Mouse (Mus musculus) gastrocnemius, adult 2 months (tissue): Measurements from ENCODE around the gene Coa4. TPM values are rescaled to one million over a fixed set of nuclear protein-coding genes. Genes with fewer than 3 reads are reported as not detected.

Experiments used
- DNase-seq: peaks from one replicate; pipeline ENCODE4 v3.0.0; 2022
- H3K27ac ChIP-seq: fragments of 200-600 bp; 2 replicates; pipeline ENCODE4 v1.8.1; 2022; ENCODE audit warnings: mild to moderate bottlenecking
- H3K4me3 ChIP-seq: fragments of 200-600 bp; 2 replicates; pipeline ENCODE4 v1.8.1; 2022; ENCODE audit warnings: mild to moderate bottlenecking, moderate library complexity
- CTCF ChIP-seq: fragments of 200-600 bp; IDR thresholded peaks from 2 replicates; pipeline ENCODE4 v1.8.1; 2022; ENCODE audit warnings: antibody characterized with exemption, mild to moderate bottlenecking, moderate library complexity
- intact Hi-C: fragments of 180-260 bp; cut with DNase I; formaldehyde crosslinking; loops from one replicate; pipeline ENCODE4 v1.15.1; 2025
- total RNA-seq, 2 experiments: library from RNA; stranded (reverse); gene quantifications; 2 replicates each; pipeline ENCODE4 v1.2.3; 2021

Gene Coa4
- total RNA-seq, 2 experiments from 2014 or later, result 11.4 to 13.2 TPM

DNA sequence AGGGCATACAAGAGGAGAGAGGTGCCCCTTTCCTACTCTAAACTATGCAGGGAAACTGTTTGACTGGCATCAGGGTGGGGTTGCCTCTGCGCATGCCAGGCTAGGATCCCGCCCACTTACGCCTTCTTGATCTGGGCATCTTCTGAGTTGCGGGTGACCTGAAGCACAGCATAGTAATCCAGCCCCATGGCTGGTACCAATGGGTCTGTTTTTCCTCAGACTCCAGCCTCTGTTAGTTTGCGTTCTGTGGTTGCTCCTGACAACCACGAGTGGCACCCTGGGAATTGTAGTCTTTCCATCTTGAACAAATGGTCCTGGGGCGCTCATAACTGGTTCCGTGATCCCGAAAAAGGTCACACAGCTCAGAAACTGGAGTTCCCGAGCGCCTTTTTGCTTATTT is 22.3 kb upstream of the Coa4 start, which contains the start of gene Dnajb13:
Gene Dnajb13 (minus strand): TSS at position 388 of the 400 bp plus-strand sequence.
- no peak within 1 kb of the TSS for H3K4me3 ChIP-seq
- intact Hi-C loops, result no loop called here
- TF ChIP-seq CTCF, result no peak
- peak; percentile 9 for DNase-seq
- no peak within 1 kb of the TSS for H3K27ac ChIP-seq

DNA sequence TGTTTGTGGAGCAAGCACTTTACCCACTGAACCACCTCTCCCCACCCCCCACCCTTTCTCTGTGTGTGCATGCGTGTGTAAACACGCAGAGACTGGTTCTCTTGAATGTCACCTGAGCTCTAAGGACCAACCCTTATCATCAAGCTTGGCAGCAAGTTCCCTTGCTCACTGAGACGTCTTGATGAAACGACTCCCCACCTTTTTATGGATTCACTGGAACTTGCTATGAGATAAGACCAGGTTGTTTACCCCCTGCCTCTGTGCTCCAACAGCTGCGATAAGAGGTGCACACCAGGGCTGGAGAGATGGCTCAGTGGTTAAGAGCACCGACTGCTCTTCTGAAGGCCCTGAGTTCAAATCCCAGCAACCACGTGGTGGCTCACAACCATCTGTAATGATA is 16.7 kb upstream of the Coa4 start:
- intact Hi-C loops, result loop anchor here (2.0 to 10.0 kb wide), 3 partner anchors 117 to 275 kb away; partner anchors contain the start of gene Plekhb1
- DNase-seq, result no peak
- Histone ChIP-seq H3K27ac (no peak overlapping the region), H3K4me3 (no peak overlapping the region)
- TF ChIP-seq CTCF, result no peak

DNA sequence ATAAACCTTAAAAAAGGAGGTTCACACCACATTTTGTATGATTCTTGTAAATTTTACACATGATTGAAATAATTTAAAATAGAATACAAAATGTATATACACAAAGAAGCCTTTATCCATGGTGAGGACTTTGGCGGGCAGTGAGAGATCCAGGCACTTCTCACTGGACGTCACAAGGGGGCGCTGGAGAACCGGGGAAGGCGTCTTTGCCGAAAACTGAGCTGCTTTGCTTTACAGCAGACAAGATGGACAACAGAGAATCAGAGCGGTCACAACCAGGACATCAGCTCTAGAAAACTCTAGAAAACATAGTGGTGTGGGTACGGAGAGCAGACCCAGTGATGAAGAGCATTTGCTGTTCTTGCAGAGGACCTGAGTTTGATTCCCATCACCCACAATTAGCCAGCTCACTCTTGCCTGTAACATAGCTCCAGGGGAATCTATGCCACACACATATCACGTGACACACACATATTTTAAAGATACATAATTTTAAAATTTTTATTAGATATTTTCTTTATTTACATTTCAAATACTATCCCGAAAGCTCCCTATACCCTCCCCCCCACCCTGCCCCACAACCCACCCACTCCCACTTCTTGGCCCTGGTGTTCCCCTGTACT is 16.1 kb upstream of the Coa4 start:
- peak overlapping the region; percentile 26; the same call in 1 of the 2 replicates for H3K4me3 ChIP-seq
- DNase-seq, result peak; percentile 88
- peak; percentile 99 for TF ChIP-seq CTCF
- no peak overlapping the region for H3K27ac ChIP-seq
- intact Hi-C loops, result loop anchor here (2.0 to 10.0 kb wide), 3 partner anchors 116 to 274 kb away; partner anchors contain the start of gene Plekhb1

DNA sequence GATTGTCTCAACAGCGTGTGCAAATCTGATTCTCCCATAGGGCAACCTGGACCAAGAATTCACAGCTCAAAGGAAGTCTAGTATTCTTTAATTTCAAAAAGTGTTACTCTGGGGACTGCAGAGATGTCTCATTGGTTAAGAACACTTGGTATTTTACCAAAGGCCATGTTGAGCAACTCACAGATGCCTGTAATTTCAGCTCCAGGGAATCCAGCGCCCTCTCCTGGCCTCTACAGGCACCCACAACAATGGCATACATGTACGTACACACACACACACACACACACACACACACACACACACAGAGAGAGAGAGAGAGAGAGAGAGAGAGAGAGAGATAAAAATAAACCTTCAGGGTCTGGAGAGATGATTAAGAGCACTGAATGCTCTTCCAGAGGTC is 14.6 kb upstream of the Coa4 start:
- no peak for TF ChIP-seq CTCF
- intact Hi-C loops, result loop anchor here (10.0 kb wide), 1 partner anchor 273 kb away; no protein-coding TSS in a partner anchor

DNA sequence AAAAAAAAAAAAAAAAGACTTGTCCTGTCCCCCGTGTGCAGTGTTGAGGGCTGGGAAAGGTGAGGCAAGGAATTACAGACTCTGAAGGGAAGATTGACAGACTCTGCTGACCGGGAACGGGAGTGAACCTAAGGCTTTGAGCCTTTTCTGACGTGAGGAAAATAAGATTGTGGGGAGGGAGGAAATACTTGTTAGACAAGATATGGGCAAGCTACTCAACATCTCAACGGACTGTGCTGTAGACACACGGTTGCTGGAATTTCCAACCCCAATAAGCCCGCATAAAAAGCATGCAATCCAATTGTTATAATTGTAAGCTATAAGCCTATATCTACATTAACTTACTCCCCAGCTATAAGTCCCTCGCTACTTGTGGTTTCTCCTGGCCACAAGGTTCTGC is 12.2 kb upstream of the Coa4 start:
- no peak for DNase-seq
- H3K4me3 ChIP-seq, result no peak overlapping the region
- intact Hi-C loops, result loop anchor here (10.0 kb wide), 1 partner anchor 270 kb away; no protein-coding TSS in a partner anchor
- TF ChIP-seq CTCF, result no peak
- H3K27ac ChIP-seq, result no peak overlapping the region

More for the DNA sequence above, 14.6 kb upstream of the Coa4 start:
- H3K27ac ChIP-seq, result no peak overlapping the region
- H3K4me3 ChIP-seq, result no peak overlapping the region
- DNase-seq, result peak; percentile 5

DNA sequence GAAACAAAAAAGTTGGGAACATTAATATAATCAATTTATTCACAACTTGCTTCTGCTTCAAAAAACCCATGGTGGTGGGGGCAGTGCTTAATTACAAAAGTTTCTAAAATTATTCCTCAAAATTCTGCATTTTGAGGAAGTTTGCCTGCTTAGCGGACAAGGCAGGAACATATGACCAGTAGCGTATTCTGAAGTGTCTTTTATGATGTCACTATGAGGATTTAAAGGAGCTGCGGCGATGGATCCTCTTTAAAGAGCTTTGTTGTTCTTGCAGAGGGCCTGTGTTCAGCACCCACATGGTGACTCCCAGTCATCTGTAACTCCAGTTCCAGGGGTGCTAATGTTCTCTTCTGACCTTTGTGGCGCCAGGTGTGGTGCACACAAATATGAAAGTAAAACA is 6.1 kb upstream of the Coa4 start:
- intact Hi-C loops, result no loop called here
- no peak overlapping the region for H3K4me3 ChIP-seq
- H3K27ac ChIP-seq, result no peak overlapping the region
- no peak for DNase-seq
- no peak for TF ChIP-seq CTCF

DNA sequence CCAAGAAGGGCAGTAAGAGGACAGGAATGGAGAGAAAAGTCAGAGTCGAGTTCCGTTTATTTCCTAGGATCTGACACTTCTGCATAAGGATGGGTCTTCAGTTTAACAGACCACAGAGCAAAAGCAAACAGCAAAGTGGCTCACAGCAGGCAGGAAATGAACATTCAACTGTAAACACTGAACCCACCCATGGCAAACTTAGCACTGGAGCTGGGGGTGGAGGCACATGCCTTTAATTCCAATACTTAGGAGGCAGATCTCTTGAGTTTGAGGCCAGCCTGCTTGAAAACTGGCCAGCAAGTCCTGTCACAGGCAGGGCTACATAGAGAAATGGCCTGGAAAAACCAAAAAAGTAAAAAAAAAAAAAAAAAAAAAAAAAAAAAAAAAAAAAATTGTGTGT is 3.4 kb upstream of the Coa4 start:
- no peak for TF ChIP-seq CTCF
- intact Hi-C loops, result no loop called here
- DNase-seq, result no peak
- Histone ChIP-seq H3K27ac (no peak overlapping the region), H3K4me3 (no peak overlapping the region)

DNA sequence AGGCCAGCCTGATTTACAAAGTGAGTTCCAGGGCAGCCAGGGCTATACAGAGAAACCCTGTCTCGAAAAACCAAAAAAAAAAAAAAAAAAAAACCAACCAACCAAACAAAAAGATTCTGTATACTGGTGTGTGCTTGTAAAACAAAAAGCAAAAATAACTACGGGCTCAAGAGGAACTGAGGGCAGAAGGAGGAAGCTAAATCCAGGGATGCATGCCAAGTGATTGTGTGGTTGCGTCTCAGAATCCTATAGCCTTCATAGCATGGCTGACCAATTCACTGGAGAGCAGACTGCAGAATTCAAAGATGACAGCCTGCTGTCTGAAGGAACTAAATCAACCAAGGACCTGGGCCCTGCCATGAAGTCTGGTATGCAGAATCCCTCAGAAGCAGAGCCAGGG is 2.7 kb upstream of the Coa4 start:
- intact Hi-C loops, result no loop called here
- DNase-seq, result no peak
- Histone ChIP-seq H3K27ac (no peak overlapping the region), H3K4me3 (no peak overlapping the region)
- no peak for TF ChIP-seq CTCF

DNA sequence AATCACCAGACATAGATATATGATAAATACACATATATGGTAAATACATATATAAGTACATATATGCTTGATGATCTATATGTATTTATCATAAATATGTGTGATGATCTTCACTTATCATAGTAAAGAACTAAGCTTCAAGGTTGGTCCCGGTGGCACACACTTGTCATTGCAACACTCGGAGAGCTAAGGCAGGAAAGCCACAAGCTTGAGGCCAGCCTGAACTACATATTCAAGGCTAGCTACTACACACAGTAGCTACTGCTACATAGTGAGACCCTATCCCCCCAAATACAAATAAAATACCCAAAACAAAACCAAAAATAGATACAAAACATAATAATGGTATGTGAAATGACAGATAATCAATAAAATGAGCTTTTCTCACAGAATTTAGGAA is 1.0 kb upstream of the Coa4 start:
- no peak overlapping the region for H3K4me3 ChIP-seq
- no peak overlapping the region for H3K27ac ChIP-seq
- intact Hi-C loops, result loop anchor here (2.0 to 5.0 kb wide), 2 partner anchors 47 to 76 kb away; no protein-coding TSS in a partner anchor
- DNase-seq, result no peak
- no peak for TF ChIP-seq CTCF

DNA sequence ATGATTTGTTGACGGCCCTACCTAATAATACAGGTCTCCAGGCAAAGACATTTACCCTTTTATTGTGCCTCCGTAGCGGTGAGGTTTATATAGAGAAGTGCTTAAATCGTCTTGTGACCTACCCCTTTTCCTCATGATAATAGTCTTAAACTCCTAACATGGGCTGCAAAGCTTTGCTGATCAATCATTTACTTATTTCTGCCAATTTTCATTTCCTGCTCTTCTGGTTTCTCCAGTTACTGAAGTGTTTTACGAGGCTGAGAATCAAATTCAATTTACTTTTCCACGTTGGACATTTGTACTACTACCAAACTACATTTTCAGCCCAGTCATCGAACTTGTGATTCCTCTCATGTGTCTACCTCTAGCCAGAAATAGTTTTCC is 640 bp downstream of the Coa4 start:
- peak overlapping the region; percentile 93 for H3K27ac ChIP-seq
- TF ChIP-seq CTCF, result no peak
- intact Hi-C loops, result loop anchor here (2.0 to 5.0 kb wide), 2 partner anchors 45 to 75 kb away; no protein-coding TSS in a partner anchor

DNA sequence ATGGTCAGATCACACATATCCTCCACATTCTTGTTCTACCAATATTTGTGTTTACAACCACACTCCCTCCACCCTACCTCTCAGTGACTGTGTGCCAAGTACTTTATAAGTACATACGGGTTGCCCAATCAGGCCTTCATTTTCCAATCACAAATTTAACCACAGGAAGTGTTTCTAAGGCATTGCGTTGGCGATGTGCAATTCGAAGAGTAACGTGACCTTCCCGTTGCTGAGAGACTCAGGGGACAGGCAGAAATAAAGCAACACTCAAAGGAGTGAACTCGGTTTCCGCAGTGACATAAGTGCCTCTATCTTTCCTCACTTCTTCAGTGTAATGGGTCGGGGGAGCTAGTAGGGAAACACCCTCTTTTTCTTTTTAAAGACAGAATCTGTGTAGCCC is 2.6 kb downstream of the Coa4 start:
- Histone ChIP-seq H3K27ac (no peak overlapping the region), H3K4me3 (no peak overlapping the region)
- DNase-seq, result no peak
- TF ChIP-seq CTCF, result no peak
- intact Hi-C loops, result loop anchor here (5.0 kb wide), 1 partner anchor 73 kb away; no protein-coding TSS in a partner anchor

More for the DNA sequence above, 640 bp downstream of the Coa4 start:
- no peak for DNase-seq
- peak overlapping the region; percentile 82 for H3K4me3 ChIP-seq

DNA sequence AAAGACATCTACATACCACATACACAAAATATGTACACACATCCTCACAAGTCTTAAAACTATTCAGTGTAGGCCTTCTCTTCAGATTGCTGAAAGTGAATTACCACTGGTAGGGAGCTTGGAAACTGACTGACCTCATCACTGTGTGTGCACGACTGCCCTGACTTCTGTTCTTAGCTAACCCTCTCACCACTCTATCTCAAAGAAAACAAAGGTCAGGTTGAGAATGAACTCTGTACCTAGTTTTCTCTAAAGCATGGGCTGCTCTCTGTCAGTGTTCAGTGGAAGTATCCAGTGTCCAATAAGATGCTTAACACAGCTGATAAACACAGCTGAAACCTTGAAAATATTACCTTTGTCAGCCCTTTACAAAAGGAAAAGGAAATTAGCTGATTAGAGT is 7.6 kb downstream of the Coa4 start:
- H3K27ac ChIP-seq, result no peak overlapping the region
- no peak for TF ChIP-seq CTCF
- no peak overlapping the region for H3K4me3 ChIP-seq
- intact Hi-C loops, result no loop called here
- no peak for DNase-seq

DNA sequence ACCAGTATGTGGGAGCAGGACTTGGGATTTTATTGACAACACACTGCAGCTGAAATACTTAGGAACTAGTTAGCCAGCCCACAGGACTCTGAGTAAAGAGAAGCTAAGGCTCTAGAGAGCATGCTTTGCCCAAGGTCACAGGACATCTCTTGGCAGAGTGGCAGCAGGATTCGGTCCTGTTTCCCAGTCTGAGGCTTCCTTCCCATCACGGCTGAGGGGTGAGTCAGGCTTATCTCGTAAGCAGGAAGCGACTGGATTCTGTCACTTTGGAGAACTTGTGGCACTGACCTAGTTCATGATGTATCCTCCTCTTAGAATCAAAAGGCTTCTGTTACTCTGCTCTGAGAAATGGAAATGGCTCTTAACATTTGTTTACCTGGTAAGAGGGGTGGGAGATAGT is 10.8 kb downstream of the Coa4 start:
- intact Hi-C loops, result no loop called here
- H3K27ac ChIP-seq, result no peak overlapping the region
- H3K4me3 ChIP-seq, result no peak overlapping the region
- TF ChIP-seq CTCF, result no peak
- DNase-seq, result no peak

DNA sequence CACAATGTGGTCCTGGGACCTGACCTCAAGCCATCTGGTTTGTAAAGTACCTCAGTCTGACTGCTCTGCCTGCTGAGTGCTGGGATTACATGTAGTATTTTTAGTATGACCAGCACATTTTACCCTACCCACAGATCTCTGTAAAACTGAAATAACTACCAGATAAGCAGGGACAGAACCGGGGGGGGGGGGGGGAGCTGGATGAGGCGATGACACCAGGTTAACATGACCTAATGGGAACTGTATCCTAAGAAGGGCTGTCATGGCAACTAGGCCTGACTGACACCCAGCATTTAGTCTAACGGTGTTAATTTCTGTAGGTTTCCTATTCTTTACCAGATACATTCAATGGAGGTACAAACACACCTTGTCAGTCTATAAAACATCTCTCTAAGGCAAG is 12.9 kb downstream of the Coa4 start:
- no peak for TF ChIP-seq CTCF
- Histone ChIP-seq H3K27ac (peak overlapping the region; percentile 48; the same call in 1 of the 2 replicates), H3K4me3 (no peak overlapping the region)
- intact Hi-C loops, result no loop called here
- DNase-seq, result no peak
